Comparison of ENCODE assay signal across 21 mouse cellular contexts in the genomic region with DNA sequence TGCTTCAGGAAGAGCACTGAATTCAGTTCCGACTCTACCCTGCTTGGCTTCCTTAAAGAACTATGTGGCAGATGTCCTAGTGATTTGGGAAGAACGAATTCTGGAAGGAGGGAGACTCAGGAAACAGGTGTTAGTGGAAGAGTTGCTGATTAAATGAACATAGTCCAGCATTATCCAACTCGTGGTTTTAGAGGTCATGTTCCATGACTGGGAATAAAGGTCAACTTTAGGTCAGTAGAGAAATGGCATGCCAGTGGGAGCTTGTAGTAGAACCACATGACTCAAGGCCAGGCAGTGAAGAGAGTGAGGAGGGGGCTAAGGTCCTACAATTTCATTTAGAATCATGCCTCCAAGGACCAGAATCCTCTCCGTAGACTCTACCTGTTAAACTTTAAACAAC.
"Had no signal": no experiment of that assay in that cellular context is flagged by ENCODE, and none has a peak within 500 bp of the region (broad histone marks: within the 10 kb centered on the region; RNA-seq: fewer than 3 reads in every experiment).

No protein-coding gene starts in this region.

- H3K4me1 ChIP-seq: lung, embryonic 15.5 days; midbrain, embryonic 10.5 days; midbrain, embryonic 12.5 days; neural tube, embryonic 13.5 days; neural tube, embryonic 15.5 days had no signal

- DNase-seq: lung, adult 2 months; lung, postnatal 14 days; lung, postnatal 36 days; midbrain, embryonic 14.5 days; retina, postnatal 1 day; right cerebral cortex, adult 18-20 months; right cerebral cortex, postnatal 25 days; right cerebral cortex, postnatal 4 days; spleen, adult 18-20 months; thymus, adult 18-20 months; thymus, postnatal 14 days; thymus, postnatal 36 days had no signal

- H3K27ac ChIP-seq: lung, embryonic 15.5 days; macrophage; midbrain, embryonic 10.5 days; midbrain, embryonic 12.5 days; neural tube, embryonic 13.5 days; neural tube, embryonic 15.5 days had no signal

- H3K4me2 ChIP-seq: lung, embryonic 15.5 days; midbrain, embryonic 12.5 days; neural tube, embryonic 13.5 days; neural tube, embryonic 15.5 days had no signal

- H3K4me3 ChIP-seq: lung, embryonic 15.5 days; midbrain, embryonic 10.5 days; midbrain, embryonic 12.5 days; myocyte; neural tube, embryonic 13.5 days; neural tube, embryonic 15.5 days had no signal

- H3K9ac ChIP-seq: lung, embryonic 15.5 days; midbrain, embryonic 12.5 days; neural tube, embryonic 13.5 days; neural tube, embryonic 15.5 days had no signal

- H3K36me3 ChIP-seq: lung, embryonic 15.5 days; midbrain, embryonic 10.5 days; midbrain, embryonic 12.5 days; neural tube, embryonic 13.5 days; neural tube, embryonic 15.5 days had no signal

- H3K9me3 ChIP-seq: lung, embryonic 15.5 days; neural tube, embryonic 15.5 days had no signal

- H3K27me3 ChIP-seq: lung, embryonic 15.5 days; midbrain, embryonic 12.5 days; neural tube, embryonic 13.5 days; neural tube, embryonic 15.5 days had no signal

- ATAC-seq: lung, postnatal 0 days; midbrain, embryonic 16.5 days had no signal
